Mouse (Mus musculus) liver, embryonic 12.5 days (tissue): ENCODE results near the gene Spns1. TPM values are rescaled to one million over a fixed set of nuclear protein-coding genes. Genes with fewer than 3 reads are reported as not detected.
"Not testable (repeated sequence)": the region's sequence is repeated elsewhere in the genome, so short reads cannot be mapped to it uniquely, and the experiment has no call there.

ENCODE experiments used
- ATAC-seq: fragments of 200-750 bp; cut with Nextera tagmentation; 2 replicates; pipeline ENCODE4 v1.8.0; 2017; ENCODE audit warnings: moderate number of reproducible peaks, mild to moderate bottlenecking, moderate library complexity
- H3K27ac ChIP-seq: fragments of 300-500 bp; sonication (generic); 2 replicates; pipeline ENCODE4 v1.5.1; 2016; ENCODE audit warnings: mild to moderate bottlenecking
- H3K27me3 ChIP-seq: fragments of 300-500 bp; sonication (generic); replicated peaks from 2 replicates; pipeline ENCODE4 v1.6.1; 2016; ENCODE audit warnings: mild to moderate bottlenecking, moderate library complexity
- H3K36me3 ChIP-seq: fragments of 300-500 bp; sonication (generic); 2 replicates; pipeline ENCODE4 v1.6.1; 2016; ENCODE audit warnings: mild to moderate bottlenecking, moderate library complexity
- H3K4me1 ChIP-seq: fragments of 300-500 bp; sonication (generic); 2 replicates; pipeline ENCODE4 v1.6.1; 2016
- H3K4me2 ChIP-seq: fragments of 300-500 bp; sonication (generic); 2 replicates; pipeline ENCODE4 v1.6.1; 2016; ENCODE audit warnings: mild to moderate bottlenecking, moderate library complexity
- H3K4me3 ChIP-seq: fragments of 300-500 bp; sonication (generic); 2 replicates; pipeline ENCODE4 v1.5.1; 2016; ENCODE audit warnings: mild to moderate bottlenecking, moderate library complexity
- H3K9ac ChIP-seq: fragments of 300-500 bp; sonication (generic); 2 replicates; pipeline ENCODE4 v1.6.1; 2016; ENCODE audit warnings: mild to moderate bottlenecking, moderate library complexity
- H3K9me3 ChIP-seq: fragments of 300-500 bp; sonication (generic); replicated peaks from 2 replicates; pipeline ENCODE4 v1.6.1; 2016; ENCODE audit warnings: mild to moderate bottlenecking, moderate library complexity
- WGBS: fragments of 180-500 bp; shearing (Covaris S2); methylation state at CpG from one replicate; pipeline ENCODE4 v1.1.7; 2016; ENCODE audit not compliant: insufficient replicate concordance; 5-methylcytosine and 5-hydroxymethylcytosine counted together
- microRNA-seq: library from miRNA; unstranded; fragments of <30 nt; microRNA quantifications from one replicate; pipeline ENCODE4, GENCODE M21; 2017
- polyA plus RNA-seq: library from polyadenylated mRNA; unstranded; fragments of >200 nt; fragmentation: Nextera tagmentation; extraction: Ambion mirVana; gene quantifications from 2 replicates; pipeline ENCODE4 v1.2.1, GENCODE M21; 2016

Spns1 gene
- polyA plus RNA-seq, 1 experiment from 2014 or later: 29.1 TPM

DNA sequence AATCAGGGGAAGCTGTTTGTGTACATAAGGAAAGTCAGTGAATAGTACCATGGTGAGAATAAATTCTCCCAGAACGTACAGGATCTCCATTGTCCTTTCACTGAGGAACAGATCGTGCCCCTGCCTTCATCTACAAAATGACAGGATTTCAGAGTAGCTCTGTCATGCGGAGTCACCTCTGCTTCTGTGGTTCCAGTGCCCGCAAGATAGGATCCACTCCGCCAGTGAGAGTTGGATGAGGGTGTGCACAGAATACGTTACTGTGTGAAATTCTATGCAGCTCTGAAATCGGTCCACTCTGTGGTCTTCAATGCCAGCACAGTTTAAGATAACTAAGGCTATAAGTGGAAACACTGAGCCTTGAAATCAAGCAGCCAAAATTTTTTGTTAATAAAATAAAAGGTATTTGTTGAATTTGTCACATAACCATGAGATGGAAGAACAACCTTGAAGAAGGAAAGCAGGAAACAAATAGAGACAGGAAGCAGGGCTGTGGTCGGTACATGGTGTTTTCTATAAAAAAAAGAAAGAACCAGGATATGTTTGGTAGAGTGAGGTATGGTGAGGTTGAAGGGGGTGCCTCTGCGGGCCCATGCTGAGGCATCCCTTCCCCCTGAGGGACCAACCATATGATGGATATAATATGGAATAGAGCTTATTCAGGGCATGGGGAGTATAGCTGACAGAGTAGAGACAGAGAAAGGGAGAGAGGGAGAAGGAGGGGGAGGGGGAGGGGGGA is 47.2 kb downstream of the Spns1 start:
- ATAC-seq: no peak
- H3K27me3 ChIP-seq: peaks cover 12% of the 10 kb centered on the region
- WGBS: 48% methylated on average over 9 of the region's 9 CpGs

DNA sequence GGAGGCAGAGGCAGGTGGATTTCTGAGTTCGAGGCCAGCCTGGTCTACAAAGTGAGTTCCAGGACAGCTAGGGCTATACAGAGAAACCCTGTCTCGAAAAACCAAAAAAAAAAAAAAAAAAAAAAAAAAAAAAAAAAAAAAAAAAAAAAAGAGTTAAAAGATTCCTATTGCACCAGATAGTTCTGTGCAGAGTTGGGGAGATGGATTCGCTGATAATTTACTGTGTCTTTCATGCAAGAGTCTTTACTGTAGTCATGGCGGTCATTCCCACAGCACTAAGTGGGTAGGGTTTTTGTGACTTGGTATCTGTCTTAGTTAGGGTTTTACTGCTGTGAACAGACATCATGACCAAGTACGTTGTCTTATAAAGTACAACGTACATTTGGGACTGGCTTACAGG is 48.4 kb downstream of the Spns1 start:
- not testable (repeated sequence) for H3K9ac ChIP-seq, ATAC-seq, H3K9me3 ChIP-seq, H3K4me2 ChIP-seq, H3K36me3 ChIP-seq, H3K4me1 ChIP-seq, H3K4me3 ChIP-seq, H3K27ac ChIP-seq
- WGBS: 70% methylated on average over 5 of the region's 6 CpGs
- peaks cover 21% of the 10 kb centered on the region for H3K27me3 ChIP-seq

More for the DNA sequence above, 47.2 kb downstream of the Spns1 start:
- Histone ChIP-seq H3K9me3 (no peaks in the 10 kb centered on the region), H3K9ac (no peak overlapping the region), H3K4me1 (no peaks in the 10 kb centered on the region), H3K4me2 (no peak overlapping the region), H3K27ac (no peak overlapping the region), H3K4me3 (no peak overlapping the region), H3K36me3 (no peaks in the 10 kb centered on the region)

DNA sequence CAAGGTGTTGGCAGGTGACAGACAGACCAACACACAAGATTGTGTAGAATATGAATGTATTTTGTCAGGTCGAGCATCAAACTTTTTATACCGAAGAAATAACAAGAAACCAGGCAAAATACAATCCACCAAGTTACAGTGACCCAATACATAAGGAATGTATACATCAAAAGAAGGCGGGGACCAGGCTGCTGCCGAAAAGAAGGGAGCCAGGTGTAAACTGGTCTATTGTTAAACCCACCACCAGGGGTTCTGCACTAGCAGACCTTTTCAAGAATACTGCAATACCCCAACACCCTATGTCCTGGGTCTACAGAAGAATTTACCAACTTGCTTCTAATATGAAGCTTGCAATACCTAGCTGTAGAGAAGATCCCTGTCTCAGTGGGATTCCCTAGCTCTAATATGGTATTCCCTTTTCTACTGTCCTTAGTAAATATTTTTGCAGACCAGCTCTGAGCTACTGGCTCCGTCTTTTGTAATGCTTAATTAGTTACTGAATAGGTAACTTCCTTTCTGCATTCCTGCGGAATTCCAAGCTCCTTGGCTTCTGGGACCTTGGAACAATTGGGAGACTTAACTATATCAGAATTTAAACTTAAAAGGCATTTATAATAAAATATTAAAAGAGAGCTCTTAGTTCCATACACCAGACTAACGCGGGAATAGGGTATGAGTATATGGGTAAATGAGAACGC is 51.5 kb downstream of the Spns1 start:
- ATAC-seq, H3K27ac ChIP-seq, H3K4me1 ChIP-seq, H3K4me3 ChIP-seq, H3K9ac ChIP-seq, H3K36me3 ChIP-seq, H3K4me2 ChIP-seq, H3K9me3 ChIP-seq: not testable (repeated sequence)
- 34% methylated on average over 9 of the region's 9 CpGs for WGBS
- peaks cover 21% of the 10 kb centered on the region for H3K27me3 ChIP-seq

DNA sequence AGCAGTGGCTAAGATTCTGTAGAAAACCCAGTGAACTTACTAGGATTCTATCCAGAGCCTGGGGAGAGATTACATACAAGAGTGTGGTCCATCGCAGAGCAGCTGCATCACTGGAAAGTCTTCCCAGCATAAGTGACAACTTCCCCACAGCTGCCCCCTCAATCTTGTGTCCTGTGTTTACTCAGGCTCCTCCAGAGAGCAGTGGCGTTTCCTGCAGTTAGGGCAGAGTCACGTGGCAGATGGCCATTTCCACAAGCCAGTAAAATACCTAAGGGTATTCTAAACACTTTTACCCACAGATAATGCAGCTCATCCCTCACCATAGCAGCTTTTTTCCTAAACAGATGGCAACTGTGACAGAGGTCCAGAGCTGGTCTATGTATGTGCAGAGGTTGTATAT is 52.5 kb downstream of the Spns1 start:
- no peak for ATAC-seq
- WGBS: 9% methylated on average over 3 of the region's 3 CpGs
- H3K9ac ChIP-seq: no peak overlapping the region
- H3K4me2 ChIP-seq: no peak overlapping the region
- no peaks in the 10 kb centered on the region for H3K9me3 ChIP-seq
- H3K4me3 ChIP-seq: no peak overlapping the region
- no peak overlapping the region for H3K27ac ChIP-seq
- H3K4me1 ChIP-seq: no peaks in the 10 kb centered on the region
- H3K27me3 ChIP-seq: peaks cover 21% of the 10 kb centered on the region
- no peaks in the 10 kb centered on the region for H3K36me3 ChIP-seq

DNA sequence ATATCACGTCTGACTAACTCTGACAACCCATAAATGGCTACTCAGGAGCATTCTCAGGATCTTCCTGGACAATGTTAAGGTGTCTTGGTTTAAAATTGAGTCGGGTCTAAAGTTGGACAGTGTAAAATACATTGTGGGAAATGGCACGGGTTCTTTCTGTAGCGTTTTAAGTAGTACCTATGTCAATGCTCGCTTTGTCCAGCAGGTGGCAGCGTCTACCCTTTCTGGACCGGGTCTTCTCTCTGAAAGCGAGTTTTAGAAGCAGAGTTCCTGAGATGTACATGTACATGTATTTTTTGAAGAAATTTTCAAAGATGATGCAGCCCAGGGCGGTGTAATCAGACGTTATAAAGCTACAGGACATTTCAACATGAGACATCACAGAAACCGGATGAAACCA is 53.5 kb downstream of the Spns1 start:
- 8% methylated on average over 11 of the region's 11 CpGs for WGBS
- H3K36me3 ChIP-seq: no peaks in the 10 kb centered on the region
- no peak overlapping the region for H3K4me2 ChIP-seq
- H3K27me3 ChIP-seq: peaks cover 21% of the 10 kb centered on the region
- H3K4me1 ChIP-seq: no peaks in the 10 kb centered on the region
- ATAC-seq: no peak
- H3K4me3 ChIP-seq: no peak overlapping the region
- H3K9me3 ChIP-seq: no peaks in the 10 kb centered on the region
- H3K9ac ChIP-seq: no peak overlapping the region
- H3K27ac ChIP-seq: no peak overlapping the region

Small RNA genes within 50 kb of the gene (microRNA-seq; reads per million reads assigned to microRNA genes)
- not detected for gene Mir7058

Other genes starting within 250 kb of the Spns1 start
- gene Xpo6, start 176.9 kb downstream of the Spns1 start, polyA plus RNA-seq: 38.0 and 39.8 TPM in 2 replicates
- 4.2 and 5.0 TPM in 2 replicates for gene Sbk1, start 104.8 kb downstream of the Spns1 start, polyA plus RNA-seq
- gene Lat, start 7.9 kb downstream of the Spns1 start, polyA plus RNA-seq: 14.5 and 15.6 TPM in 2 replicates
- 3.6 and 3.7 TPM in 2 replicates for gene Nfatc2ip, start 19.3 kb upstream of the Spns1 start, polyA plus RNA-seq
- 0.08 TPM in 1 of 2 replicates, not detected in the other for gene Cd19, start 37.4 kb upstream of the Spns1 start, polyA plus RNA-seq
- 9.6 and 10.2 TPM in 2 replicates for gene Rabep2, start 51.3 kb upstream of the Spns1 start, polyA plus RNA-seq
- gene Atp2a1, start 85.7 kb upstream of the Spns1 start, polyA plus RNA-seq: 0.17 and 1.5 TPM in 2 replicates
- gene Sh2b1, start 98.0 kb upstream of the Spns1 start, polyA plus RNA-seq: 17.0 and 17.5 TPM in 2 replicates
- 120 and 129 TPM in 2 replicates for gene Tufm, start 109.9 kb upstream of the Spns1 start, polyA plus RNA-seq
- 48.7 and 49.4 TPM in 2 replicates for gene Atxn2l, start 126.0 kb upstream of the Spns1 start, polyA plus RNA-seq
- 157 and 164 TPM in 2 replicates for gene Eif3c, start 189.0 kb upstream of the Spns1 start, polyA plus RNA-seq
- 0.77 and 1.1 TPM in 2 replicates for gene Apobr, start 207.5 kb upstream of the Spns1 start, polyA plus RNA-seq
- 12.5 TPM in 2 replicates for gene Cln3, start 208.4 kb upstream of the Spns1 start, polyA plus RNA-seq
- not detected in 2 replicates for gene Il27, start 217.5 kb upstream of the Spns1 start, polyA plus RNA-seq